Mouse (Mus musculus): ENCODE data around the gene Irak4.

Gene Irak4

DNA sequence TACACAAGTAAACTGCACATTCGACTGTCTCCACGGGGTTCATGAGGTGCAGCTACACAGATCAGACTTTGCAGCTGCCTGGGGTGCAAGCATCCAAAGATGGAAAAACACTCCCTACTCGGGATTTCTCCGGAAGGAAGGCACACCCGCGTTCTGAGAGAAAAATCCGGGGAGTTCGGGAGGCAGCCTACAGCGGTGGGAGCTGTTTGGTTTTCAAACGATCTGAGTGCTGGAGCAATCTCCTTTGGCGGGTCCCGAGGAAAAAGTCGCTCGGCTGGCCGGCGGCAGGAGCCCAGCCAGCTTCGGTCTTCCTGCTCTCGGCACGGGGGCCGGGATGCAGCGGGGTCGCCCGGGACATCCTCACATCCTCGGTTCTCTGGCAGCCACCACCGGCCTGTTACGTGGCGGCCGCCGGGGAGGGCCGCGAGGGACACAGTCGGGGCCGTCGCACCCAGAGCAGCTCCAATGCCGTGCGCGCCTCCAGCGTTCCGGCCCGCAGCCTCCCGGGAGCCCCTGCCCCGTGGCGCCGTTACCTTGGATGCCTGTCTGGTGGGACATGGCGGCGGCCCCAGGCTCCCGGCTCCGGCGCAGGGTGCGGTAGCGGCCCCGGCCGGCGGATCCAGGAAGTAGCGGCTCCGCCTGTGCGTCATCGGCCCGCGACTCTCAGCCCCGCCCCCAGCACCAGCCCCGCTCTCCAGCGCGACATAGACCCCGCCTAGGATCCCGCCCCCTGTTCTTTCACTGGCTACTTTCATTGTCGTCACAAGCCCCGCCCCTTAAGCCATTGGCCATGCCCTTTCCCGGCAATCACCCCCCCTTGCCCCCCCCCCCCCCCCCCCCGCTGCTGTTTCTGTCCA lies 46.0 kb downstream of the Irak4 start, which contains the start of gene Twf1:
Gene Twf1 (minus strand): TSS at position 671 of the 857 bp plus-strand sequence.
- Histone ChIP-seq H3K4me1 (replicated peaks; ENCODE audit: low read depth, low read length) (peaks cover 42% of the 10 kb centered on the region), H3K9me3 (ENCODE audit: low read length) (no peaks in the 10 kb centered on the region), H3K27me3 (ENCODE audit: insufficient read depth, low read length) (peaks cover 4% of the 10 kb centered on the region; the same call in 1 of the 2 replicates), H3K4me3 (replicated peaks; ENCODE audit: low read length) (peak within 1 kb of the TSS; percentile 96), H3K36me3 (ENCODE audit: insufficient read depth, low read length) (peaks cover 27% of the 10 kb centered on the region)
- no peak for TF ChIP-seq POU5F1 (IDR thresholded peaks at IDR 0.05; ENCODE audit: borderline replicate concordance, low read length)
- no peak for TF ChIP-seq NANOG (IDR thresholded peaks at IDR 0.05; ENCODE audit: borderline replicate concordance, low read length)
- TF ChIP-seq CTCF (conservative IDR thresholded peaks at IDR 0.05; ENCODE audit: low read length), result no peak

DNA sequence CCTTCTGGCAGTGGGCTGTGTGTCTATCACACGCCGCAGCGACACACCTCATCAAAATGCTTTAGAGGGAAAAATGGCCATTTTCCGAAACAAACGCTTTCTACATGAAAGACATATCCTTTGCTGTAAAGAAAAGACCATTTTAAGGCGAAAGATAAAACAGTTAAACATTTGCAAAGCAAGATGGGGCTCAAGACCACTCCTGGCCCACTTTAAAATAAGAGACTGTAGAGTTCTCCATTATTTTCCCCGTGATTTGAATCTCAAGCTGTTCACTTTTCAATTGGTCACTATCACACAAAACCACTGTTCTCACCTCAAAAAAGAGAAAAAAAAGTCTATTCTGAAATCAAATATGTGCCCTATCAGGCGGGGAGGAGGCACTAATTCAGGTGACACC lies 46.6 kb downstream of the Irak4 start:
- peaks cover 8% of the 10 kb centered on the region for H3K27me3 ChIP-seq (ENCODE audit: insufficient read depth, low read length)

DNA sequence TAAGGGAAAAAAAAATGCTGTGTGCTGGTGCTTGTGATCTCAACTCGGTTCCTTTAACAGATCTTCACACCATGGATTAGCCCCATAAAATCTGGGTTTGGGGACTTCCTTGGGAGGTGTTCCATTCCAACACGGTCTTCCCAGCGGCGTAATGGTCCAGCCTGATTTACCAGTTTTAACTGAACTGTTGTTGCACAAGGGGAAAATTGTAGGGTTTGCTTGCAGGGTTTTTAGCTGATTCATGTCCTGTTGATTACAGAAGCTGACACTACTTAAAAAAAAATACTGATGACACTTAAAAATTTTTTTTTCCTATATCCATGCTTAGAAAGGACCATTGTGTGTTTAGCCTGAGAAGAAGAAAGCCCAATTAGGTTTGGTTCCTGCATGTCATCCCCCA lies 47.9 kb downstream of the Irak4 start:
- Histone ChIP-seq H3K4me1 (replicated peaks; ENCODE audit: low read depth, low read length) (peaks cover 23% of the 10 kb centered on the region), H3K4me3 (replicated peaks; ENCODE audit: low read length) (no peak overlapping the region), H3K27me3 (ENCODE audit: insufficient read depth, low read length) (peaks cover 11% of the 10 kb centered on the region), H3K36me3 (ENCODE audit: insufficient read depth, low read length) (peaks cover 8% of the 10 kb centered on the region; the same call in 1 of the 2 replicates), H3K9me3 (ENCODE audit: low read length) (no peaks in the 10 kb centered on the region)
- TF ChIP-seq POU5F1 (IDR thresholded peaks at IDR 0.05; ENCODE audit: borderline replicate concordance, low read length) (no peak), CTCF (conservative IDR thresholded peaks at IDR 0.05; ENCODE audit: low read length) (no peak), NANOG (IDR thresholded peaks at IDR 0.05; ENCODE audit: borderline replicate concordance, low read length) (no peak)

More for the DNA sequence above, 46.6 kb downstream of the Irak4 start:
- TF ChIP-seq CTCF (conservative IDR thresholded peaks at IDR 0.05; ENCODE audit: low read length) (no peak), NANOG (IDR thresholded peaks at IDR 0.05; ENCODE audit: borderline replicate concordance, low read length) (no peak), POU5F1 (IDR thresholded peaks at IDR 0.05; ENCODE audit: borderline replicate concordance, low read length) (no peak)
- Histone ChIP-seq H3K9me3 (ENCODE audit: low read length) (no peaks in the 10 kb centered on the region), H3K36me3 (ENCODE audit: insufficient read depth, low read length) (peaks cover 21% of the 10 kb centered on the region), H3K4me1 (replicated peaks; ENCODE audit: low read depth, low read length) (peaks cover 35% of the 10 kb centered on the region), H3K4me3 (replicated peaks; ENCODE audit: low read length) (no peak overlapping the region; the same call in 1 of the 2 replicates)

DNA sequence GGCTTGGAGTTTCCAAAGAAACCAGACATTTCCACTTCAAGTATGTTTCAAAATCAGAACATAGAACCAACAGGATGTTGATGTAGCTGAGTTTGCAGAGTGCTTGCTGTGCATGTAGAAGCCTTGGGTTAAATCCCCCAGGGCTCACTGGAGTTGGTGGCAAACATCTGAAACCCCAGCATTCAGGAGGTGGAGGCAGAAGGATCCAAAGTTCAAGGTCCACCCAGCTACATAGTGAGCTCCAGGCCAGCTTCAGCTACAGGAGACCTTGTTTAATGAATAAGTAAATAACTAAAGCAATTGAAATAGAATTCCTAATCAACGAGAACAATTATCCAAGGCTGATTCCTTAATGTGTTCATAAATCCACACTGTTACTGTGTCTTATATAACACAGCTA lies 50.1 kb downstream of the Irak4 start:
- Histone ChIP-seq H3K9me3 (ENCODE audit: low read length) (no peaks in the 10 kb centered on the region), H3K36me3 (ENCODE audit: insufficient read depth, low read length) (no peaks in the 10 kb centered on the region)

DNA sequence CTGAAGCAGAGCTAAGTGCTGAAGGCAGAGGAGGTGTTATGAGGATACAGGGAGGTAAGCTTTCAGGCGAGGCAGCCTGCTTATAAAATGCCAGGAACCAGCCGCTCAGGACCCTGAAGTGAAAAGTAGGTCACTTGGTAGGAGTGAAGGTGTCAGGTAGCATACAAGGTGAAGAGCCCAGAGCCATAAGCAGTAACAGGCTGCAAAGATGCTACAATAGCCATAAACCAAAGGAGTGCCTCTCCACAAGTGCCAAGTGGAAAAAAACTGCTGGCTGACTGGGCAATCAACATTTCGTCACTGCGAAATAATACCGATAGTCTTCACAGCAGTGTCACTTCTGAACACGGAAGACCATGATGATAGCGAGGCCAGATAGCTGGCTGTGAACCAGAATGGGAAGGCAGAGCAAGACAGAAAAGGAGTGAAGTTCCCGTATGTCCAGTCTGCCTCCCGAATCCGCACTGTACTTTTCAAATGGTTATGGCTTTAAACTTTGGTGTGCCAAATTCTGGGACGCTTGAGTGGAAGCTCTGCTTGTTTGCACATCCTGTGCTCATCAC lies 56.8 kb downstream of the Irak4 start:
- no peak for TF ChIP-seq CTCF (conservative IDR thresholded peaks at IDR 0.05; ENCODE audit: low read length)
- no peak for TF ChIP-seq POU5F1 (IDR thresholded peaks at IDR 0.05; ENCODE audit: borderline replicate concordance, low read length)
- no peak for TF ChIP-seq NANOG (IDR thresholded peaks at IDR 0.05; ENCODE audit: borderline replicate concordance, low read length)
- Histone ChIP-seq H3K9me3 (ENCODE audit: low read length) (no peaks in the 10 kb centered on the region), H3K36me3 (ENCODE audit: insufficient read depth, low read length) (no peaks in the 10 kb centered on the region), H3K27me3 (ENCODE audit: insufficient read depth, low read length) (peaks cover 8% of the 10 kb centered on the region), H3K4me3 (replicated peaks; ENCODE audit: low read length) (peak overlapping the region; percentile 46), H3K4me1 (replicated peaks; ENCODE audit: low read depth, low read length) (peaks cover 46% of the 10 kb centered on the region)

More for the DNA sequence above, 50.1 kb downstream of the Irak4 start:
- H3K4me3 ChIP-seq (replicated peaks; ENCODE audit: low read length), result no peak overlapping the region
- no peak for TF ChIP-seq CTCF (conservative IDR thresholded peaks at IDR 0.05; ENCODE audit: low read length)
- TF ChIP-seq NANOG (IDR thresholded peaks at IDR 0.05; ENCODE audit: borderline replicate concordance, low read length), result no peak
- no peak for TF ChIP-seq POU5F1 (IDR thresholded peaks at IDR 0.05; ENCODE audit: borderline replicate concordance, low read length)
- peaks cover 24% of the 10 kb centered on the region for H3K4me1 ChIP-seq (replicated peaks; ENCODE audit: low read depth, low read length)
- H3K27me3 ChIP-seq (ENCODE audit: insufficient read depth, low read length), result peaks cover 11% of the 10 kb centered on the region

DNA sequence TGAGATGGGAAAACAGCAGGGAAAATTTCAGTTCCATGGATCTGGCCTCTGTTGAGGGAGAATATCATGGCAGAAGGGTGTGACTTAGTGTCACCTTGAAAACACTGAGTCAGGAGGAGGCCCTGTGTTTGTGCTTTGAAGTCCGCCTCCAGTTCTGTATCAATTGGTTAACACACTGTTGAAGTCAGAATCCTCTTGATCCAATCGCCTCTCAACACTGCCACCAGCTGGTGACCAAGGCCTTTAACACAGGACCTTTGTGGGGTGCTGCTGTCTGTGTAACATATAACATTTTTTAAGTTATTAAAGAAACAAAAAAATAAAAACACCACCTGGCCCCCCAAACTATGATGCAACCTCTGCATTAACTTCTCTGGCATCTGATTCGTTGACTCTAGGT lies 57.9 kb downstream of the Irak4 start:
- peaks cover 6% of the 10 kb centered on the region for H3K27me3 ChIP-seq (ENCODE audit: insufficient read depth, low read length)
- no peaks in the 10 kb centered on the region for H3K36me3 ChIP-seq (ENCODE audit: insufficient read depth, low read length)
- H3K9me3 ChIP-seq (ENCODE audit: low read length), result no peaks in the 10 kb centered on the region
- TF ChIP-seq CTCF (conservative IDR thresholded peaks at IDR 0.05; ENCODE audit: low read length) (peak; percentile 48; the same call in 1 of the 2 replicates), NANOG (IDR thresholded peaks at IDR 0.05; ENCODE audit: borderline replicate concordance, low read length) (no peak), POU5F1 (IDR thresholded peaks at IDR 0.05; ENCODE audit: borderline replicate concordance, low read length) (no peak)
- H3K4me3 ChIP-seq (replicated peaks; ENCODE audit: low read length), result no peak overlapping the region
- H3K4me1 ChIP-seq (replicated peaks; ENCODE audit: low read depth, low read length), result peaks cover 46% of the 10 kb centered on the region

DNA sequence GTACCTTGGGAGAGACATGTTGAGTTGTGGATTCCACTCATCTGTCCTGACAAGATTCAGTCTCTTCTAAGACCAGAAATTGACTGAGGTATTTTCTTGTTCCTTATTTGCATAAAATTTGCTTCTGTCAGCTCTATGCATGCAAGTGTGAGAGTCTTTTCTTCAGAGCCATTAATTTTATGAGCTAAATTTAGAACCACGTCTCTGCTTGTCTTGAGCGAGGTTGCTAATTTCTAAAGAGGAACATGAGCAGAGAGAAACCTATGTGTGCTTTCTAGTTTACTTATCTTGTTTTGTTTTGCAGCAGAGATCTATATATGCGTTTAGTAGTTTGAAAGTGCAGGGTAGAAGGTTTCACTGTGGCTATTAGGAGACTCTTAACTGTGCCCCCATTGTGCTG lies 59.0 kb downstream of the Irak4 start:
- H3K4me1 ChIP-seq (replicated peaks; ENCODE audit: low read depth, low read length), result peaks cover 42% of the 10 kb centered on the region
- H3K4me3 ChIP-seq (replicated peaks; ENCODE audit: low read length), result no peak overlapping the region
- no peaks in the 10 kb centered on the region for H3K36me3 ChIP-seq (ENCODE audit: insufficient read depth, low read length)
- peaks cover 6% of the 10 kb centered on the region for H3K27me3 ChIP-seq (ENCODE audit: insufficient read depth, low read length)
- no peaks in the 10 kb centered on the region for H3K9me3 ChIP-seq (ENCODE audit: low read length)
- TF ChIP-seq POU5F1 (IDR thresholded peaks at IDR 0.05; ENCODE audit: borderline replicate concordance, low read length) (no peak), NANOG (IDR thresholded peaks at IDR 0.05; ENCODE audit: borderline replicate concordance, low read length) (no peak), CTCF (conservative IDR thresholded peaks at IDR 0.05; ENCODE audit: low read length) (no peak)

DNA sequence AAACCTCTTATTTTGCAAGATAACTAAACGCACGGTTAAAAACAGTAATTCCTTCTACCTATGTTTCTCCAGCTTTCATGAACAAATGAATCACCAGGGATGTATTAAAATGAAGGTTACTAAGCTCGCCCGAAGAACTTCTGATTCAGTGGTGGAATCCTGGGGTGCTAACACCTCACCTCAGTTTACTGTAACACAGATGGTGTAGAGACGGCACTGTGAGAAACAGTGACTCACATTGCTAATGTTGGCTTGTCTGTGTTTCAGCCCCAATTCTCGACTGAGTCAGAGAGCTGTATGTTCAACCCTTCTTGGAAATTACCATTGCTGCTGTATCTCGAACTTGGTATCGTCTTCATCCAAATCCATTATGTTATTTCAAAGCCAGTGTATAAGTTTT lies 64.3 kb downstream of the Irak4 start:
- Histone ChIP-seq H3K27me3 (ENCODE audit: insufficient read depth, low read length) (no peaks in the 10 kb centered on the region), H3K36me3 (ENCODE audit: insufficient read depth, low read length) (no peaks in the 10 kb centered on the region), H3K9me3 (ENCODE audit: low read length) (no peaks in the 10 kb centered on the region), H3K4me3 (replicated peaks; ENCODE audit: low read length) (no peak overlapping the region), H3K4me1 (replicated peaks; ENCODE audit: low read depth, low read length) (peaks cover 6% of the 10 kb centered on the region; the same call in 1 of the 2 replicates)
- no peak for TF ChIP-seq NANOG (IDR thresholded peaks at IDR 0.05; ENCODE audit: borderline replicate concordance, low read length)
- TF ChIP-seq CTCF (conservative IDR thresholded peaks at IDR 0.05; ENCODE audit: low read length), result no peak
- TF ChIP-seq POU5F1 (IDR thresholded peaks at IDR 0.05; ENCODE audit: borderline replicate concordance, low read length), result no peak

All from E14TG2a.4 (cell line).